Mouse (Mus musculus) gonadal fat pad, adult 2 months (tissue): ENCODE results near the gene Eea1. TPM values are rescaled to one million over a fixed set of nuclear protein-coding genes. Genes with fewer than 3 reads are reported as not detected.
"Not testable (repeated sequence)": the region's sequence is repeated elsewhere in the genome, so short reads cannot be mapped to it uniquely, and the experiment has no call there.

ENCODE experiments used
- DNase-seq: peaks from one replicate; pipeline ENCODE4 v3.0.0-alpha.2; 2012; ENCODE audit warnings: low read depth
- polyA plus RNA-seq: library from polyadenylated mRNA; depleted of rRNA; stranded (reverse); fragments of >200 nt; gene quantifications from 2 replicates; pipeline ENCODE4 v1.2.3, GENCODE M21; 2012; rRNA removed

Eea1 gene
- polyA plus RNA-seq, 1 experiment, result 4.2 TPM

GRCm38 (mm10) chr10:96067347-96067746, 126.9 kb downstream of the Eea1 start:
- DNase-seq, result no peak

DNA sequence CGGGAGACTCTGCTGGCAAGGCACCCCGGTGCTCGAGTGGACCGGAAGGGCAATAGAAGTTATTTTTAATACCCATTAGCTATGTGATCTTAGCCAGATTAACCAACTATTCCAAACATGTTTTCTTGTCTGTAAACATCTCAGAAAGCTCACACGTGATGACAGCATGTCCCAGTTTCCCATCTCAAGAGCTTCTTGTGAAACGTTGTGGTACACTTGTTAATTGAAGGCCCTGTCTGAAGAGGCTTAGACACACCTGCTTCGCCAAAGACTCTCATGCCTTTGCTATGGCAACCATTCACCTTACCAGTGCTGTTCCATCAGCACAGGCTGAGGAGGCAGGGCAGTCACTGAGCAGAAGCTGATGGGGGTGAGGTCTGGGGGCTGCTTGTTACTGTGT, 133.9 kb downstream of the Eea1 start:
- no peak for DNase-seq

GRCm38 (mm10) chr10:96075403-96075802, 135.0 kb downstream of the Eea1 start:
- no peak for DNase-seq

DNA sequence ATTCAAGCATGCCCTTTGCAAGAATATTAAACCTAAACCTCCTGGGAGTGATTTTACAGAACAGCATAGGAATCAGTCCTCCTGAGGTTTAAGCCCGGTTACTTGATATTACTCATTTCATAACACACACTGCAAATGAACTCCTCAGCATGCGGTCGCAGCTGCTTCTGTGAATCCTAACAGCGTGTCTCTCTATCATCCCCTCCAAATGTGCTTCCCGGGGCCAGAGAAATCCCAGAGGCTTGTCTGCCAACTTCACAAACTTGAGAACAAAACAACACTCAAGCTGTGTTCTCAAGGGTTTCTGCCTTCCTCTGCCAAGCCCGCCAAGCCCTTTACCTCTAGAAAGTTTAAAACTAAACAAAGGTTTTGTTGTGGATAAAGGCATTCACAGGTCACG, 135.4 kb downstream of the Eea1 start:
- no peak for DNase-seq

GRCm38 (mm10) chr10:96076461-96076860, 136.0 kb downstream of the Eea1 start:
- no peak for DNase-seq

GRCm38 (mm10) chr10:96077480-96078066, 137.1 kb downstream of the Eea1 start:
- DNase-seq, result not testable (repeated sequence)

GRCm38 (mm10) chr10:96079823-96080222, 139.4 kb downstream of the Eea1 start:
- no peak for DNase-seq

DNA sequence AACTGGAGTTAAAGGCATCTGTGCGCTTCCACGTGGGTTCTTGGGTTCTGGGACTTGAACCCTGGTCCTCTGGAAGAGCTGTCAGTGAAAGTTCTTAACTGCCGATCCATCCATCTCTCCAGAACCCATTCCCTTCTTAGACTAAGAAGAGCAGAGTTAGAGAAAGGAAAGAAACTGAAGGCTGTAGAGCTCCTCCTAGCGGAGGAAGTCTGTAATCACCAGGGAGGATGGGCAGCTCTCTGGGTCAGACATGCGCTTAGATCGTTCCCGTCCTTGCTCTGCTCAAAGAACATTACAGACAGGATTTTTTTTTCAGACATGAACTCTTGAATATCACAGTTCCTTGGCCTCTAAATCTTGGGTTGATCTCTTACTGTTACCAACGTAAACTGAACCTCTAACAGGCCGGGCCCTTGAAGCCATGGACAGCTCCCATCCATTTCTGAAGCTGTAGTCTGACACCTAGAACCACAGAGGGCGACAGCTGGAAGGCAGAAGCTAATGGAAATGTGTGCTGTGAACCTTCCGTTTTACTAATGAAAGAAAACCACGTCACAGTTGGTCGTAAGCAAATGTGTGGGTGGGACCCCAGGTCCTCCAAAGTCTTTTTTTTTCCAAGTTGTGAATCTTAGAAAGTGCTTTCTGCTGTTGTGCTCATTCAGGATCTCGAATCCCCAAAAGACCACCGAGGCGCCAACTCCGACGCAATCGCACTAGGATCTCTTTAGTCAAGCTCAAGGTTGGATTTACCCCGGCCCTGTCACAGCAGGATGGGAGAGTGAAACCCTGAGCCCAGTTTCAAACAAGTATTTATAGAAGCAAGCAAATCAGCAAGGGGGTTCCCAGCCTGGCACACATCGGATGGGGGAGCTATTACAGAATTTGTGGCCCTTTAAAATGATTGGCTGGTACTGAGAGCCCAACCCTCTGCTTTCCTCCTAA, 140.3 kb downstream of the Eea1 start:
- DNase-seq, result no peak

- no peak for DNase-seq
Measured at GRCm38 (mm10) chr10:96082203-96082602, 141.8 kb downstream of the Eea1 start.

GRCm38 (mm10) chr10:96089744-96090143, 149.3 kb downstream of the Eea1 start:
- no peak for DNase-seq

DNA sequence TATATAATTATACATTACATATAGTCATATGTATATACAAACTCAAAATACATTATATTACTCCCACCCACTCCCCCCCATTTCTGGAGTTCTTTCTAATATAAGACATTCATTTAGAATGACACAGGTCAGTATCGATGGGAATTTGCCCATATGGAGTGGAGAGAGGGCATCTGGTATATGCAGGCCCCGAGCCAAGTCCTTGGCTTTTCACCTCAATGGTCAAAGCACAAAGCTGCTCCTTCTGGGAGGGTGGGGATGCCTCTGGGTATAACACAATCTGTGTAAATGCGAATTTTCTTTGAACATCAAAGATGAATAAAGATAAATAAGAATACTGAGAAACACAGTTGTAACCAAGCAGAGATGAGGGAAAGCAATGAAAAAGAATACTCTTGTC, 149.9 kb downstream of the Eea1 start:
- no peak for DNase-seq

DNA sequence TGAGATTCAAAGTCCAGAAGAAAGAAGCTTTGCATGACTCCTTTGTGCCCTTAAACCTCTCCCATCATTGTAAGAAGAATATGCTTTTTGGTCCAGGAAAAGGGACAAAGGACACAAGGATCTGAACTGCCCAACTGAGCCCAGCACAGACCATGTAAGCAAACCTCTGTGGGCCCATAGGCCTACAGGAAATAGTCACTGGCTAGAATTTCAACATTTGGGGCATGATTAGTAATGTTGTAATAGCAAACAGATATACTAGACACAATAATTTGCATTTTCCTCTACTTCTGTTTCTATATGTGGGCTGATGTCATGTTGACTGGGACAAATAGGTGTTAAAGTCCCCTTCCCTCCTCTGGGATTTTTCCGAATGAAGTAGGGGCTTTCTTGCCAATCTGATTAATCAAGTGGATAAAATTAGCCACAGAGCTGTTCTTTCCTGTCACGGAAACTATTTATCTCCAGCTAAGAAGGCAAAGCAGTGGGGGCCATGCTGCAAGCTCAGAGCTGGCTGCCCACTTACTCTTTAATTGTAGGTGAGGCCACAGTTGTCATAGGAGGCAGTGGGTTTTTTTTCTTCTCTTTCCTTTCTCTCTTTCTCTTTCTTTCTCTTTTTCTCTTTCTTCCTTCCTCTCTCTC, 153.6 kb downstream of the Eea1 start:
- DNase-seq, result no peak

- DNase-seq, result no peak
Measured at GRCm38 (mm10) chr10:96094559-96094958, 154.1 kb downstream of the Eea1 start.

Other genes with a start within 250 kb of the Eea1 start
- 0.38 and 0.61 TPM in 2 replicates for gene Gm33543, start 97.7 kb upstream of the Eea1 start, polyA plus RNA-seq
- not detected in 2 replicates for gene Gm5426, start 196.0 kb downstream of the Eea1 start, polyA plus RNA-seq